Mouse (Mus musculus) heart, embryonic 15.5 days (tissue): ENCODE data around the gene Cd52. TPM values are rescaled to one million over a fixed set of nuclear protein-coding genes. Genes with fewer than 3 reads are reported as not detected.
"Not testable (repeated sequence)": the region's sequence is repeated elsewhere in the genome, so short reads cannot be mapped to it uniquely, and the experiment has no call there.

Experiments
- ATAC-seq: fragments of 200-750 bp; cut with Nextera tagmentation; replicated peaks from 2 replicates; pipeline ENCODE4 v1.8.0; 2017; ENCODE audit warnings: low read depth, moderate TSS enrichment; ENCODE audit not compliant: insufficient number of reproducible peaks, insufficient read depth, low FRiP score
- H3K27ac ChIP-seq: fragments of 300-500 bp; sonication (generic); 2 replicates; pipeline ENCODE4 v1.5.1; 2015; ENCODE audit warnings: mild to moderate bottlenecking, inconsistent platforms
- H3K27me3 ChIP-seq: fragments of 300-500 bp; sonication (generic); 2 replicates; pipeline ENCODE4 v1.6.1; 2015; ENCODE audit warnings: inconsistent platforms
- H3K36me3 ChIP-seq: fragments of 300-500 bp; sonication (generic); 2 replicates; pipeline ENCODE4 v1.6.1; 2015; ENCODE audit warnings: mild to moderate bottlenecking, inconsistent platforms
- H3K4me1 ChIP-seq: fragments of 300-500 bp; sonication (generic); replicated peaks from 2 replicates; pipeline ENCODE4 v1.6.1; 2015; ENCODE audit warnings: inconsistent platforms
- H3K4me2 ChIP-seq: fragments of 300-500 bp; sonication (generic); 2 replicates; pipeline ENCODE4 v1.6.1; 2015; ENCODE audit warnings: inconsistent platforms, mild to moderate bottlenecking, moderate library complexity
- H3K4me3 ChIP-seq: fragments of 300-500 bp; sonication (generic); 2 replicates; pipeline ENCODE4 v1.5.1; 2015; ENCODE audit warnings: mild to moderate bottlenecking, inconsistent platforms
- H3K9ac ChIP-seq: fragments of 300-500 bp; sonication (generic); 2 replicates; pipeline ENCODE4 v1.6.1; 2015; ENCODE audit warnings: mild to moderate bottlenecking, inconsistent platforms
- H3K9me3 ChIP-seq: fragments of 300-500 bp; sonication (generic); replicated peaks from 2 replicates; pipeline ENCODE4 v1.6.1; 2016; ENCODE audit warnings: inconsistent platforms
- WGBS: fragments of 180-500 bp; shearing (Covaris S2); methylation state at CpG from one replicate; pipeline ENCODE4 v1.1.7; 2015; ENCODE audit warnings: mixed read lengths; 5-methylcytosine and 5-hydroxymethylcytosine counted together
- polyA plus RNA-seq: library from polyadenylated mRNA; unstranded; fragments of >200 nt; fragmentation: Nextera tagmentation; extraction: Ambion mirVana; gene quantifications from 2 replicates; pipeline ENCODE4 v1.2.1, GENCODE M21; 2015

Cd52 gene
- polyA plus RNA-seq: 11.6 and 23.8 TPM in 2 replicates

DNA sequence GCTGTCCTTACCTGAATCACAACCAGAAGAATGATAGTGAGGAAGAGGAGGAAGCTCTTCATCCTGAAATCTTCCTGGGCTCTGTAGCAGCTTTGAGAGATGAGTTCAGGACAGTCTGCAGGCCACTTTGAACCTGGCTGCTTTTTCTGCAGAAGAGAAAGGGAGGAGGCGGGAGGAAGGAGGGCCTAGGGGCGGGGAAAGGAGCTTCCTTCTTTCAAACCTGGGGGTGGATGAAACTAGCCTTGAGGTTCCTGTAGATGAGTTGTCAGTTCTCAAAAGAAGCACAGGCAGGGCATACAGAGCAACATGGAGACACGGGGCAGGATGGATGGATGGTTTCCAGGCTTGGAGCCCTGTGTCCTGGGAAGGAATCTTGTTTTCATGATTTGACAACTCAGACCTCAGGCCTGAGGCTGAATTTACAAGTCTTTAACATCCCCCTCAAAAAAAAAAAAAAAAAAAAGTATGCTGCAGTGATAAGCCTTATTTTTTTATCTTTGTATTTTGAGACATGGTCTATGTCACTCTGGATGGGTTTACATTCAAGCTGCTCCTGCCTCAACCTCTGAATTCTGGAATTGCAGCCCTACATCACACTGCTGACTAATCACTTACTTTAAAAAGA, at the start of gene Cd52:
Gene Cd52 (minus strand): TSS at position 160 of the 625 bp plus-strand sequence.
- H3K27ac ChIP-seq: no peak within 1 kb of the TSS
- H3K27me3 ChIP-seq: no peaks in the 10 kb centered on the region
- H3K9ac ChIP-seq: no peak within 1 kb of the TSS
- H3K4me3 ChIP-seq: no peak within 1 kb of the TSS
- no peak for ATAC-seq
- H3K9me3 ChIP-seq: no peaks in the 10 kb centered on the region
- no peaks in the 10 kb centered on the region for H3K36me3 ChIP-seq
- H3K4me2 ChIP-seq: no peak within 1 kb of the TSS
- H3K4me1 ChIP-seq: peaks cover 4% of the 10 kb centered on the region; the same call in 1 of the 2 replicates
- 59% methylated on average over 3 of the region's 3 CpGs for WGBS

DNA sequence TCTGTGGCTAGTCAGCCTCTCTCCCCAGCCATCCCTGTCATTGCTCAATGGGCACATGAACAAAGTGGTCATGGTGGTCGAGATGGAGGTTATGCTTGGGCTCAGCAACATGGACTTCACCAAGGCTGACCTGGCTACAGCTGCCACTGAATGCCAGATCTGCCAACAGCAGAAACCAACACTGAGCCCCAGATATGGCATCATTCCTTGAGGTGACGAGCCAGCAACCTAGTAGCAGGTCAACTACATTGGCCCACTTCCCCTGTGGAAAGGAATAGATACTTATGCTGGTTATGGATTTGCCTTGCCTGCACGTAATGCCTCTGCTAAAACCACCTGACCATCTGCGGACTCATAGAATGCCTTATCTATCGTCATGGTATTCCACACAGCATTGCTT, 49.4 kb upstream of the Cd52 start:
- H3K4me3 ChIP-seq, ATAC-seq, H3K4me1 ChIP-seq, H3K4me2 ChIP-seq, H3K27ac ChIP-seq, H3K27me3 ChIP-seq, H3K9me3 ChIP-seq, H3K9ac ChIP-seq: not testable (repeated sequence)
- H3K36me3 ChIP-seq: peaks cover 33% of the 10 kb centered on the region
- 95% methylated on average over 5 of the region's 5 CpGs for WGBS

DNA sequence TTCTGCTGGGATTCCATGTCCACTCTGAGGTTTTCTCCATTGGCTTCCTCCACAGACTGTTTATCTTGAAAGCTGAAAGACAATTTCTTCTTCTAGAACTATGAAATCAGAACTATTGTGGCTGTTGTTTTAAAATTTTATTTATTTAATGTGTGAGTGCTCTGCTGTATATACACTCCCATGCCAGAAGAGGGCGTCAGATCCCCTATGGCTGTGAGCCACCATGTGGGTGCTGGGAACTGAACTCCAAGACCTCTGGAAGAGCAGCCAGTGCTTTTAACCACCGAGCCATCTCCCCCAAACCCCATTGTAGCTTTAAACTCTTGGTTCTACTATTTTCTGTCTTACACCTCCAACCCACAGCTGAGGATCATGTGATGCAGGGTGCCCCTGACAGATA, 44.0 kb upstream of the Cd52 start:
- Histone ChIP-seq H3K9me3 (no peaks in the 10 kb centered on the region), H3K9ac (no peak overlapping the region), H3K4me2 (no peak overlapping the region), H3K36me3 (peaks cover 14% of the 10 kb centered on the region; the same call in 1 of the 2 replicates), H3K27me3 (no peaks in the 10 kb centered on the region), H3K27ac (no peak overlapping the region), H3K4me1 (peaks cover 7% of the 10 kb centered on the region), H3K4me3 (no peak overlapping the region)
- no peak for ATAC-seq
- 88% methylated on average over 2 of the region's 2 CpGs for WGBS

DNA sequence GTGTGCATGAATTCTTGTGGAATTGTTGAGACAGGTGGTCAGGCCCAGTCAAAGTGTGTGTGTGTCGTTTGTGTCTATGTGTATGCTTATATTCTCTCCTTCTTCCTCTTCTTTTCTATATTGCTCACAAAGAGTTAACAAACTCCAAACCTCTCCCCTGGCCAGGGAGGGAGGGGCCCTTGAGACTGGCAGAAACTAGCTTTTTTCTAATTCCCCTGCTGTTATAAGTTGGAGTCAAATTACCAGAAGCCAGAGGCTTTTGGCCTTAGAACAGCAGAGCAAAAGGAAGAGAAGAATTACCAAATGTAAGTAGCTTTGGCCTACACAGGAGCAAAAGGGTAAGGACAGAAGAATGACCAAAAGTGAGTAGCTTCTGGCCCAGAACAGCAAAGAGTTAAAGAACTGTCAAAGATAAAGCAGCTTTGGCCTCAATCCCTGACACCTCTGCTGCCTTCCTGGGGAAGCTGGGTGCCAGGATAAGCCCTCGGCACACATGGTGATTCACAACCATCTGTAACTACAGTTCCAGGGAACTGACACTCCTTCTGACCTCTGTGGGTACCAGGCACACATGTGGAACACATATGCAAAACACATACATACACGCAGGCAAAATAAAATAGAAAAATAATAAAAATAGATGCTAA, 41.5 kb upstream of the Cd52 start:
- no peak overlapping the region for H3K27ac ChIP-seq
- no peak overlapping the region for H3K4me3 ChIP-seq
- no peak overlapping the region for H3K9ac ChIP-seq
- no peaks in the 10 kb centered on the region for H3K27me3 ChIP-seq
- H3K4me2 ChIP-seq: no peak overlapping the region
- WGBS: 31% methylated on average over 3 of the region's 3 CpGs
- H3K4me1 ChIP-seq: peaks cover 7% of the 10 kb centered on the region
- no peaks in the 10 kb centered on the region for H3K9me3 ChIP-seq
- no peak for ATAC-seq
- peaks cover 12% of the 10 kb centered on the region; the same call in 1 of the 2 replicates for H3K36me3 ChIP-seq

DNA sequence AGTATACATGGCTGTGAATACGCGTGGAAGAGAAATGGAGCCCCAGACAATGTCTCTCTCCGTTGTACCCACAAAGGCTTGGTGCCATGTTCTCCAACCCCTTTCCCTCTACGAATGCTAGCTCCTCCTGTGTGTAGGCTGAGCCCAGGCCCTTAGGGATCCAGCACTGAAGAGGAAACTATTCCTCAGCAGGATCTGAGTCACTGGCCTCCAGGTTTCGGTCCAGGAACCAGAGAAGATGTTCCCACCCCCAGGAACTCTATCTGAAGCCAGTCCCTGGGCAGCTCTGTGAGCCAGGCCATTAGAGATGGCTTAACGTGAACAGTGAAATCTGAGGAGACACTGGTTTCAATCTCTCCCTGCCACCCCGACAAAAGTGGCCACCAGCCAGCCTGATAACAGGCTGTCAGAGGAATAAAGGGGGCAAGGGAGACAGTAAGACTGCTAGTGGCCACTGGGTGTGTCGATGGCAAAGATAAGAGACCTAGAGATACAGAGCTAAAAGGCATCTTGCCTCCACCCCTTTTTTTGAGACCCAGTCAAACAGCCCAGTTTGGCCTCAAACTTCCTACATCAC, 37.7 kb upstream of the Cd52 start:
- Histone ChIP-seq H3K27me3 (no peaks in the 10 kb centered on the region), H3K9ac (no peak overlapping the region), H3K27ac (no peak overlapping the region), H3K4me1 (peaks cover 23% of the 10 kb centered on the region), H3K9me3 (no peaks in the 10 kb centered on the region), H3K36me3 (peaks cover 12% of the 10 kb centered on the region; the same call in 1 of the 2 replicates), H3K4me2 (no peak overlapping the region), H3K4me3 (no peak overlapping the region)
- no peak for ATAC-seq
- WGBS: 60% methylated on average over 8 of the region's 8 CpGs

DNA sequence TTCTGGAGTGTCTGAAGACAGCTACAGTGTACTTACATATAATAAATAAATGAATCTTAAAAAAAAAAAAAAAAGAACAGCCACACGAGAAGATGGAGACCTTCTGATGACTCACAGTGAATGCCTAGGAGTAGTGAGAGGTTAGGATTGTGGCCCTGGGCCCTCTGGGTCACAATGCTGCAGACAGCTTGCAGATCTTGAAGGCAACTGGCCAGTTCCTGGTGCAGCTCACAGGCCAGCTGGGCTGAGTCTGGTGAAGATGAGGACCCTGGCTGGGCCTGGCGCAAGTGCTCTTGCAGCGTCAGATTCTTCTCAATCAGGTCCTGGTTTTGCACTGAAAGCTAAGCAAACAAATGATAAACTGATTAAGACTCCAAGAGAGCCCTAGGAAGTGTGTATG, 37.2 kb upstream of the Cd52 start:
- Histone ChIP-seq H3K9me3 (no peaks in the 10 kb centered on the region), H3K4me2 (no peak overlapping the region), H3K4me3 (no peak overlapping the region), H3K36me3 (peaks cover 9% of the 10 kb centered on the region; the same call in 1 of the 2 replicates), H3K4me1 (peaks cover 28% of the 10 kb centered on the region), H3K27ac (no peak overlapping the region), H3K27me3 (no peaks in the 10 kb centered on the region), H3K9ac (no peak overlapping the region)
- WGBS: 60% methylated on average over 3 of the region's 3 CpGs
- ATAC-seq: no peak

DNA sequence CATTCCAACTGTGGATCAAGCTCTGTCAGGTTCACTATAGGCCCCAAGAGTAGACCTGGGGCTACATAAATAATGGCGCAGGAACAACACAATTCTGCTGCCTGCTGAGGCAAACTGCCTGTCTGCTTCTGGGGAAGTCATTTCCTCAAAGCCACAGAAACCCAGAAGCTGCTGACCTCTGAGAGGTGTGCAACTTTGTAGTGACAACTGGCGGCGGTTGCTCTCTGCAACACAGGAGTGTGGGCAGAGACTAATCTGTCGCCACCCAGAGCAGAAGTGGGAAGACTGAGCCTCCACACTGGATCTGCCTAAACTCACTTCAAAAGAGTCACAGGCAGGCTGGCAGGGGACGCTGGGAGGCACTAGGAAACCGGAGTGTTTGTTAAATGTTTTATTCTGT, 34.6 kb upstream of the Cd52 start:
- 22% methylated on average over 6 of the region's 6 CpGs for WGBS
- Histone ChIP-seq H3K9me3 (no peaks in the 10 kb centered on the region), H3K4me2 (peak overlapping the region; percentile 93), H3K4me1 (peaks cover 27% of the 10 kb centered on the region), H3K4me3 (peak overlapping the region; percentile 74), H3K27me3 (no peaks in the 10 kb centered on the region), H3K9ac (peak overlapping the region; percentile 81; the same call in 1 of the 2 replicates), H3K27ac (peak overlapping the region; percentile 90), H3K36me3 (peaks cover 9% of the 10 kb centered on the region; the same call in 1 of the 2 replicates)
- ATAC-seq: no peak

DNA sequence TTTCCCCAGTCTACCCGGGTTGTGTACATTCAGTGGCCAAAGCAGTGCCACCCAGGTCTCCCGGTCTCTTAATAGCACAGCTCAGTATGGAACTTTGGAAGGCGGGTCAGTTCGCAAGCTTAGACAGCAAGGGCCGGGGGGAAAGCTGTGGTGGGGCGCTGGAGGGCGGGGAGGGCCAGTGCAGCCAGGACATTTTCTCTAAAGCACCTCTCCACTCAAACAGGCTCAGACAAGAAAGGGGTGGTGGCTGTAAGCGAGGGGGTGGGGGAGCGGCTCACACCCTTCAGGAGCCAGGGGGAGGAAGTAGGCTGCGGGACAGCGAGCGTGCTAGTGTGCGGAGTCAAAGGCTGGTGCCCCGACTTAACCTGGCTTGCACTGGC, 34.1 kb upstream of the Cd52 start:
- Histone ChIP-seq H3K9me3 (no peaks in the 10 kb centered on the region), H3K4me2 (peak overlapping the region; percentile 93), H3K36me3 (peaks cover 9% of the 10 kb centered on the region; the same call in 1 of the 2 replicates), H3K9ac (peak overlapping the region; percentile 81), H3K4me3 (peak overlapping the region; percentile 74), H3K4me1 (peaks cover 27% of the 10 kb centered on the region), H3K27ac (peak overlapping the region; percentile 90), H3K27me3 (no peaks in the 10 kb centered on the region)
- WGBS: 2% methylated on average over 14 of the region's 14 CpGs
- peak; percentile 45 for ATAC-seq

DNA sequence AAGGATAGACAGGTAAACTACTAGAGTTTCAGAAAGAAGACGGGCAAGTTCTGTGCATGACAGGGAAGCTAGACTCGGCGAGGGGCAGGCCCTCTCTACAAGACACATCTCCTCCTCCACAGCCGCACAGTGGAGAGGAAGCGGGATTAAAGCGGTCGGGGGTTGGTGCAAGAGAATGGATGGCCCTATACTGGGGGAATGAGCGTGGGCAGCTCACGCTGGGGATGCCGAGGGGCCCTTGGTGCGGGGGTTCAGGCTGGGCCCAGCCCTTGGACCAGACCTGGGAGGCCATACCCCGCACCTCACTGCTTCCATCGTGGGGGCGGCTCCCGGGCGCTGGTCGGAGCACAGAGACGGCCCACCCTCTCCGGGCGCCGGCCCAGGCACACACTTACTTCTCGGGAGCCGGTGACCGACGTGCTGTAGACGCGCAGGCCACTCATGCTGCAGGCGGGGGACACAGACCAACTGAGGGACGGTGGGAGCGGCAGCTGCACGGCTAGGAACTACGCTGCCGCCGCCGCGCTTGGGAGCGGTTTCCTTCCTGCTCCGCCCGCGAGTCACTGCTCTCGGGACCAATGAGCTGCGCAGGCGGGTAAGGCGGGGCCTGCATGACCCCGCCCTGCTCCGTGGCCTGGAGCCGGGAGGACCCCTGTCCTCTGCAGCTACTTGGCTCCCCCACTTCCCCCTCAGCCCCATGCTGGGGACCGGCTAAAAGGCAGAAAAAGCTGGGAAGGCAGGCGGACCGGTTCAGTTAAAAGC, 33.5 kb upstream of the Cd52 start, which contains the start of gene Sh3bgrl3:
Gene Sh3bgrl3 (minus strand): TSS at position 569 of the 762 bp plus-strand sequence.
- H3K27ac ChIP-seq: peak within 1 kb of the TSS; percentile 90
- no peaks in the 10 kb centered on the region for H3K9me3 ChIP-seq
- H3K4me1 ChIP-seq: peaks cover 29% of the 10 kb centered on the region
- peaks cover 9% of the 10 kb centered on the region; the same call in 1 of the 2 replicates for H3K36me3 ChIP-seq
- peak; percentile 92 for ATAC-seq
- under 1% methylated on average over 50 of the region's 50 CpGs for WGBS
- H3K27me3 ChIP-seq: no peaks in the 10 kb centered on the region
- H3K4me2 ChIP-seq: peak within 1 kb of the TSS; percentile 93
- H3K9ac ChIP-seq: peak within 1 kb of the TSS; percentile 81
- H3K4me3 ChIP-seq: peak within 1 kb of the TSS; percentile 74

DNA sequence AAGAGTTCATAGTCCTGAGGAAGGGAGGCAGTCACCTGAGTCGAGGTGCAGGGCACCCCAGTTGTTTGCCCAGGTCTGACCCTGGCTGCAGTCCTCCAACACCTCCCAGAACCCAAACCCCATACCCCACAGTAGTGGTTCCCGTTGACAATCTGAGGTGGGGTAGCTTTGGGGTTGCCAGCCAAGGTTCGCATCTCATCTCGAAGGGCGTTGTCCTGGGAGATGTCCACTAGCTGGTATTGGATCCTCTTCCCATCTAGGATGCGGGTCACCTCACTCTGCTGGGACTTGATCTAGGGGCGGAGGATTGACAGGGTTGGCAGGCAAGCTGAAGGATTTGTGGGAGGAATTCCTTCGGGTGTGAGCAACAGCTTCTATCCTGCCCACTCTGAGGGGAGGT, 32.9 kb upstream of the Cd52 start:
- Histone ChIP-seq H3K9me3 (no peaks in the 10 kb centered on the region), H3K4me2 (peak overlapping the region; percentile 93), H3K36me3 (peaks cover 9% of the 10 kb centered on the region; the same call in 1 of the 2 replicates), H3K27me3 (no peaks in the 10 kb centered on the region), H3K4me1 (peaks cover 29% of the 10 kb centered on the region), H3K4me3 (peak overlapping the region; percentile 74), H3K9ac (peak overlapping the region; percentile 81), H3K27ac (peak overlapping the region; percentile 90; the same call in 1 of the 2 replicates)
- no peak for ATAC-seq
- 48% methylated on average over 8 of the region's 8 CpGs for WGBS

DNA sequence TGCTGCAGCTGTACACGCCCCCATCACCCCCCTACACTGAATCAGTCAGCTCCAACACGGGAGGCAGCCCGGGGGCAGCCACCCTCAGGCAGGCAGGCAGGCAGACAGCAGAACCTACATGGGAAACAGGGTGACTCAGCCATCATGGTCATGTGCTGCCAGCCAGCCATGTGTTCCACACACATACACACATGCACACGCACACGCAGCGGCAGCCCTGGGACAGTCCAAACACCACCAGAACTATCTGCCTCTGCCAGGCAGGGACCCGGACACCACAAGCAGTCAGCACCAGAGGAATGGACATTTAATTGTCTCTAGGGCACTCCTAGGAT, 32.2 kb upstream of the Cd52 start:
- Histone ChIP-seq H3K27me3 (no peaks in the 10 kb centered on the region), H3K4me1 (peaks cover 29% of the 10 kb centered on the region), H3K27ac (no peak overlapping the region), H3K9ac (no peak overlapping the region), H3K4me2 (peak overlapping the region; percentile 93), H3K36me3 (peaks cover 9% of the 10 kb centered on the region; the same call in 1 of the 2 replicates), H3K9me3 (no peaks in the 10 kb centered on the region), H3K4me3 (peak overlapping the region; percentile 74; the same call in 1 of the 2 replicates)
- ATAC-seq: no peak
- 80% methylated on average over 7 of the region's 7 CpGs for WGBS
